Mouse (Mus musculus) layer of hippocampus, postnatal 25 days (tissue): ENCODE results near the gene Esp6. TPM values are rescaled to one million over a fixed set of nuclear protein-coding genes. Genes with fewer than 3 reads are reported as not detected.
"Not testable (repeated sequence)": the region's sequence is repeated elsewhere in the genome, so short reads cannot be mapped to it uniquely, and the experiment has no call there.

Experiments used
- DNase-seq, 2 experiments: peaks; one replicate each; pipeline ENCODE4 v3.0.0; 2022; ENCODE audit warnings: mixed read lengths in 2 of 2, low spot score in 1 of 2; ENCODE audit errors: extremely low spot score in 1 of 2
- total RNA-seq, 2 experiments: library from RNA; stranded (reverse); gene quantifications; 2 replicates each; pipeline ENCODE4 v1.2.3; 2021

The Esp6 gene
- total RNA-seq = not detected

- no peak for DNase-seq
Measured at GRCm38 (mm10) chr17:40561207-40561606, at the start of gene Esp6. TSS of gene Esp6 (plus strand) at chr17:40561507.

GRCm38 (mm10) chr17:40519818-40520217 is 41.5 kb upstream of the Esp6 start, which contains the start of gene Esp8:
TSS of gene Esp8 (plus strand) at chr17:40520022.
- no peak for DNase-seq

GRCm38 (mm10) chr17:40529813-40530212 is 31.5 kb upstream of the Esp6 start:
- DNase-seq = no peak

- no peak for DNase-seq
Measured at GRCm38 (mm10) chr17:40531147-40531546, 30.2 kb upstream of the Esp6 start.

- not testable (repeated sequence) for DNase-seq
Measured at GRCm38 (mm10) chr17:40547005-40547404, 14.3 kb upstream of the Esp6 start.

GRCm38 (mm10) chr17:40553470-40553869 is 7.8 kb upstream of the Esp6 start:
- no peak for DNase-seq

- DNase-seq = not testable (repeated sequence)
Measured at GRCm38 (mm10) chr17:40583906-40584305, 22.6 kb downstream of the Esp6 start.

GRCm38 (mm10) chr17:40591297-40591696 is 30.0 kb downstream of the Esp6 start:
- DNase-seq = no peak

GRCm38 (mm10) chr17:40598294-40598693 is 37.0 kb downstream of the Esp6 start, which contains the start of gene Esp4:
TSS of gene Esp4 (plus strand) at chr17:40598594.
- DNase-seq = no peak

Other genes starting within 250 kb of the Esp6 start
- not detected for gene Crisp1, start 242.3 kb upstream of the Esp6 start, total RNA-seq
- gene Esp8, start 41.5 kb upstream of the Esp6 start, total RNA-seq = not detected
- gene Esp4, start 37.1 kb downstream of the Esp6 start, total RNA-seq = not detected
- not detected for gene Esp3, start 70.6 kb downstream of the Esp6 start, total RNA-seq
- gene Esp1, start 165.6 kb downstream of the Esp6 start, total RNA-seq = not detected
- not detected for gene Crisp2, start 245.5 kb downstream of the Esp6 start, total RNA-seq
- gene Rhag, start 249.6 kb downstream of the Esp6 start, total RNA-seq = not detected